Mouse (Mus musculus): ENCODE measurements around the gene Gm12117. TPM values are rescaled to one million over a fixed set of nuclear protein-coding genes. Genes with fewer than 3 reads are reported as not detected.

Gm12117 gene
- polyA plus RNA-seq (2016; fragmentation: Nextera tagmentation; extraction: Ambion mirVana), result not detected in 2 replicates

DNA sequence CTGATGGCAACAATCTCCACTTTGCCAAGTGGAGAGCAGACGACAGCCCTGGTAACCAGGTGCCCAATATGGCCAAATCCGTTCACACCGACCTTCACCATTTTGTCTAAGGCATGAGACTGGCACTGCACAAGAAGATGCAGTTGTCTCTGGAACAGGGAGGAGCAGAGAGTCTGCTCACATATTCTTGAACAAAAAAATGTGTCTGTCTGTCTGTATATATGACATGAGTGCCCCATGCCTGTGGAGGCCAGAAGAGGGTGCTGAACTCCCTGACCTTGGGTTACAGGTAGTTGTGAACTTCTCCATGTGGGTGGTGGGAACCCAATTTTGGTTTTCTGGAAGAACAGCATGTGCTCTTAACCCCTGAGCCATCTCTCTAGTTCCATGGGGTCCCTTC, at the start of gene Gm12117:
Gene Gm12117 (minus strand): TSS at position 101 of the 400 bp plus-strand sequence.
- no peak for ATAC-seq (ENCODE audit: insufficient number of reproducible peaks, insufficient read depth, low FRiP score, low TSS enrichment)
- Histone ChIP-seq H3K4me3 (no peak within 1 kb of the TSS), H3K4me1 (no peaks in the 10 kb centered on the region), H3K27me3 (no peaks in the 10 kb centered on the region), H3K4me2 (replicated peaks) (no peak within 1 kb of the TSS), H3K9me3 (no peaks in the 10 kb centered on the region), H3K36me3 (no peaks in the 10 kb centered on the region), H3K27ac (no peak within 1 kb of the TSS), H3K9ac (no peak within 1 kb of the TSS)
- WGBS, result 93% methylated on average over 3 of the region's 3 CpGs

- Histone ChIP-seq H3K4me3 (no peak overlapping the region), H3K4me2 (replicated peaks) (no peak overlapping the region), H3K27ac (no peak overlapping the region), H3K9ac (no peak overlapping the region), H3K9me3 (no peaks in the 10 kb centered on the region), H3K4me1 (no peaks in the 10 kb centered on the region), H3K36me3 (no peaks in the 10 kb centered on the region), H3K27me3 (no peaks in the 10 kb centered on the region)
- no peak for ATAC-seq (ENCODE audit: insufficient number of reproducible peaks, insufficient read depth, low FRiP score, low TSS enrichment)
- 82% methylated on average over 7 of the region's 7 CpGs for WGBS
These were observed 42.6 kb upstream of the Gm12117 start for GRCm38 (mm10) chr11:33319006-33319611.

GRCm38 (mm10) chr11:33309566-33309965, 33.0 kb upstream of the Gm12117 start:
- H3K9ac ChIP-seq, result no peak overlapping the region

GRCm38 (mm10) chr11:33300859-33301258, 24.3 kb upstream of the Gm12117 start:
- no peaks in the 10 kb centered on the region for H3K9me3 ChIP-seq
- no peak overlapping the region for H3K4me3 ChIP-seq
- no peak overlapping the region for H3K4me2 ChIP-seq (replicated peaks)
- no peaks in the 10 kb centered on the region for H3K27me3 ChIP-seq
- no peaks in the 10 kb centered on the region for H3K4me1 ChIP-seq
- H3K9ac ChIP-seq, result no peak overlapping the region
- WGBS, result 39% methylated on average over 8 of the region's 8 CpGs
- H3K36me3 ChIP-seq, result no peaks in the 10 kb centered on the region
- no peak overlapping the region for H3K27ac ChIP-seq
- no peak for ATAC-seq (ENCODE audit: insufficient number of reproducible peaks, insufficient read depth, low FRiP score, low TSS enrichment)

More at GRCm38 (mm10) chr11:33309566-33309965, 33.0 kb upstream of the Gm12117 start:
- Histone ChIP-seq H3K36me3 (no peaks in the 10 kb centered on the region), H3K4me1 (peaks cover 8% of the 10 kb centered on the region), H3K4me2 (replicated peaks) (no peak overlapping the region), H3K27me3 (no peaks in the 10 kb centered on the region), H3K4me3 (no peak overlapping the region), H3K27ac (no peak overlapping the region), H3K9me3 (no peaks in the 10 kb centered on the region)
- ATAC-seq (ENCODE audit: insufficient number of reproducible peaks, insufficient read depth, low FRiP score, low TSS enrichment), result no peak
- WGBS, result 34% methylated on average over 4 of the region's 4 CpGs

GRCm38 (mm10) chr11:33299371-33299770, 22.8 kb upstream of the Gm12117 start:
- no peak overlapping the region for H3K4me3 ChIP-seq
- H3K27me3 ChIP-seq, result no peaks in the 10 kb centered on the region

DNA sequence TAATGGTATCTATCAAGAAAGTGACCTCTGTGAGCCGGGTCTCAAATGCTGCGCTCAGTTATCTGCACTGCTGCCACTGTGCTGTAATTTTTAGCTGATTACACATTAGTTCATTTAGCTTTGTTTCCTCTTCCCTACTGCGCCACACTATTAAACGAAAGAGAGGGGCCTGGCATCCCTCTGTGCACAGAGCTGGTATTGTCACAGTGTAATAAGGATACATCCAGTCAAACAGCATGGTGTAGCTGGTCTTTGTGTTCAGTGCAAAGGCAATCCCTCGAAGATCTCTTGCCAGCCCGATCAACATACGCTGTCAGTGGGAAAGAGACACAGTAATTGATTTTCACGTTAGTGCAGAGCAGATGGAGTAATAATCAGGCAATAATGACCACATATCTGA, 20.6 kb upstream of the Gm12117 start:
- 64% methylated on average over 8 of the region's 8 CpGs for WGBS
- Histone ChIP-seq H3K27ac (no peak overlapping the region), H3K4me2 (replicated peaks) (no peak overlapping the region), H3K9ac (no peak overlapping the region), H3K9me3 (no peaks in the 10 kb centered on the region), H3K4me1 (peaks cover 5% of the 10 kb centered on the region; the same call in 1 of the 2 replicates), H3K27me3 (no peaks in the 10 kb centered on the region), H3K4me3 (no peak overlapping the region), H3K36me3 (no peaks in the 10 kb centered on the region)
- no peak for ATAC-seq (ENCODE audit: insufficient number of reproducible peaks, insufficient read depth, low FRiP score, low TSS enrichment)

More at GRCm38 (mm10) chr11:33299371-33299770, 22.8 kb upstream of the Gm12117 start:
- no peak overlapping the region for H3K27ac ChIP-seq
- 75% methylated on average over 11 of the region's 11 CpGs for WGBS
- no peaks in the 10 kb centered on the region for H3K4me1 ChIP-seq
- H3K36me3 ChIP-seq, result no peaks in the 10 kb centered on the region
- H3K9ac ChIP-seq, result no peak overlapping the region
- no peak overlapping the region for H3K4me2 ChIP-seq (replicated peaks)
- H3K9me3 ChIP-seq, result no peaks in the 10 kb centered on the region
- no peak for ATAC-seq (ENCODE audit: insufficient number of reproducible peaks, insufficient read depth, low FRiP score, low TSS enrichment)

DNA sequence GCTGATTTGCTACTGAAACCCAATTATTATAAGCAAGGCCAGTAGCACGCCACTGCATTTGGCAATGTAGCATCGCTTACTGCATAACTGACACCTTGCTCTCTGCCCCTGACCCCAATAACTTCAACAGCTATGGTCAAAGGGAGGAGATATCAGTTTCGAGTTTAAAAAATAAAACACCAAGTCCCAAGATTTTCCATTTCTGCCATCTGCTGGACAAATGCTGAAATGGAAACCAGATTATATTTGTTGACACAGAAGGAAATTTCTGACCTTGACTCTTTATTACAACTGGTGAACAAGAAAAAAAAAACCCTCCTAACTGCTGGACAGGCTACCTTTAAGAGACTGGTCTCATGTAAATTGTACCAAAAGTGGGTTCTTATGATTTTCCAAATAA, 18.9 kb upstream of the Gm12117 start:
- H3K27ac ChIP-seq, result no peak overlapping the region
- 39% methylated on average over 3 of the region's 3 CpGs for WGBS
- no peak overlapping the region for H3K9ac ChIP-seq
- no peaks in the 10 kb centered on the region for H3K36me3 ChIP-seq
- no peak for ATAC-seq (ENCODE audit: insufficient number of reproducible peaks, insufficient read depth, low FRiP score, low TSS enrichment)
- no peaks in the 10 kb centered on the region for H3K9me3 ChIP-seq
- no peak overlapping the region for H3K4me2 ChIP-seq (replicated peaks)
- H3K4me1 ChIP-seq, result peaks cover 5% of the 10 kb centered on the region; the same call in 1 of the 2 replicates
- no peak overlapping the region for H3K4me3 ChIP-seq
- no peaks in the 10 kb centered on the region for H3K27me3 ChIP-seq

DNA sequence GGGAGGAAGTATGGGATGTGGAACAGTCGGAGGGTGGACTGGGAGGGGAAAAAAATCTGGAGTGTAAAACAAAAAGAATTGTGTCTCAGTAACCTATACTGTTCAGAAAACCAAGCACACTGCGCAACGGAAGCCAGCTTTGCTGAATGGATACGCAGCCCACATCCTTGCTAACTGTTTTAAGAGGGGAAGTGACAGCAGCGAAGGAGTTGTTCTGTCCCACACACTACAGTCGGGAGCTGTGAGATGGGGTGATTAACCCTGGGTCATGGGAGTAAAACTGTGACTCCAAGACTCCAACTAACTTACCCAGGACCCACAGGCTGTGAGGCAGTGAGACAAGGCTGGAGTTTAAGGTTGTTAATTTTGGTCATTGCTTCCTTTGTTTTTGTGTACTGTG, 17.5 kb upstream of the Gm12117 start:
- no peak overlapping the region for H3K4me3 ChIP-seq
- no peaks in the 10 kb centered on the region for H3K9me3 ChIP-seq
- H3K4me1 ChIP-seq, result peaks cover 5% of the 10 kb centered on the region; the same call in 1 of the 2 replicates
- WGBS, result 67% methylated on average over 6 of the region's 6 CpGs
- no peak for ATAC-seq (ENCODE audit: insufficient number of reproducible peaks, insufficient read depth, low FRiP score, low TSS enrichment)
- H3K4me2 ChIP-seq (replicated peaks), result no peak overlapping the region
- H3K9ac ChIP-seq, result no peak overlapping the region
- no peak overlapping the region for H3K27ac ChIP-seq
- no peaks in the 10 kb centered on the region for H3K27me3 ChIP-seq
- H3K36me3 ChIP-seq, result no peaks in the 10 kb centered on the region

DNA sequence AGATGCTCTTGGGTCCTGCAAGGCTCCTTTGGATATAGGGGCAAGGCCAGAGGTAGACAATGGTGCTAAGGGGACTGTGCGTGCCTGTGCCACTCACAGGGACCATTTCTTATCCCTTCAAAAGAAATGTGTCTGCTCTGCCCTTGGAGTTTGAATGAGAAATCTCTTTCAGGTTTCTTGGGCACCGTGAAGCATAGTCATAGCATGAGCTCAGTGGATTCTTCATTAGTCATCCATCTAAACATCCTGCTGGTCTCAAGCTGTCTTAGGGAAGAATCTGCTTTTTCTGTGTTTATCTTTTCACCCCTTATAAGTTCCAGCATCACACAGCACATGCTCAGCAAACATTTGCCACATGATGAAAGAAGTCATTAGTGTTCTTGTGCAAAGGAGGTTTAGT, 2.0 kb upstream of the Gm12117 start:
- no peak overlapping the region for H3K4me3 ChIP-seq
- 89% methylated on average over 2 of the region's 2 CpGs for WGBS
- H3K9ac ChIP-seq, result no peak overlapping the region
- no peaks in the 10 kb centered on the region for H3K27me3 ChIP-seq
- H3K4me1 ChIP-seq, result no peaks in the 10 kb centered on the region
- no peak overlapping the region for H3K27ac ChIP-seq
- ATAC-seq (ENCODE audit: insufficient number of reproducible peaks, insufficient read depth, low FRiP score, low TSS enrichment), result no peak
- no peak overlapping the region for H3K4me2 ChIP-seq (replicated peaks)
- no peaks in the 10 kb centered on the region for H3K9me3 ChIP-seq
- no peaks in the 10 kb centered on the region for H3K36me3 ChIP-seq

- no peak overlapping the region for H3K4me3 ChIP-seq
- no peaks in the 10 kb centered on the region for H3K9me3 ChIP-seq
- H3K4me1 ChIP-seq, result no peaks in the 10 kb centered on the region
- H3K4me2 ChIP-seq (replicated peaks), result no peak overlapping the region
- 65% methylated on average over 3 of the region's 3 CpGs for WGBS
- no peaks in the 10 kb centered on the region for H3K27me3 ChIP-seq
- no peaks in the 10 kb centered on the region for H3K36me3 ChIP-seq
- H3K9ac ChIP-seq, result no peak overlapping the region
- ATAC-seq (ENCODE audit: insufficient number of reproducible peaks, insufficient read depth, low FRiP score, low TSS enrichment), result no peak
- H3K27ac ChIP-seq, result no peak overlapping the region
These were observed 1.7 kb downstream of the Gm12117 start for GRCm38 (mm10) chr11:33274816-33275215.

DNA sequence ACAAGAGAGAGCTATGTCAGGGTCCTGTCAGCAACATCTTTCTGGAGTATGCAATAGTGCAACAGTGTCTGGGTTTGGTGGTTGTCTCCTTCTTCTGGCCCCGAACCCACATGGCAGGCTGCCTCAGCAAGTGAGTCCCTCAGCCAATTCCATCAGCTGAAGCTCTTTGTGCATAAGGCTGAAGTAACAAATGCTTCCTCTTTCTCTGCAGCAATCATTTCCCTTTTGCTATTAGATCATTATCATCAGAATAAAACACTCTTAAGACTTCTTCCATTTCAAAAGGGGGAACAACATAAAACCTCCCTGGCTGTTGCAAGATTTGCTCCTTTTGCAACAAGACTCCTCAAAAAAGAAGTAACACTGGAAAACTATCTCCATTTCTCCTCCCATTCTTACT, 2.2 kb downstream of the Gm12117 start:
- no peak overlapping the region for H3K4me3 ChIP-seq
- H3K27ac ChIP-seq, result no peak overlapping the region
- no peak for ATAC-seq (ENCODE audit: insufficient number of reproducible peaks, insufficient read depth, low FRiP score, low TSS enrichment)
- H3K9ac ChIP-seq, result no peak overlapping the region
- 92% methylated on average over 1 of the region's 1 CpGs for WGBS
- no peaks in the 10 kb centered on the region for H3K4me1 ChIP-seq
- no peaks in the 10 kb centered on the region for H3K9me3 ChIP-seq
- no peaks in the 10 kb centered on the region for H3K27me3 ChIP-seq
- H3K4me2 ChIP-seq (replicated peaks), result no peak overlapping the region
- H3K36me3 ChIP-seq, result no peaks in the 10 kb centered on the region

GRCm38 (mm10) chr11:33240295-33240694, 36.2 kb downstream of the Gm12117 start:
- Histone ChIP-seq H3K36me3 (no peaks in the 10 kb centered on the region), H3K4me3 (no peak overlapping the region), H3K9ac (no peak overlapping the region), H3K9me3 (no peaks in the 10 kb centered on the region), H3K27ac (no peak overlapping the region), H3K4me2 (replicated peaks) (no peak overlapping the region), H3K4me1 (no peaks in the 10 kb centered on the region), H3K27me3 (no peaks in the 10 kb centered on the region)
- WGBS, result 44% methylated on average over 3 of the region's 3 CpGs
- no peak for ATAC-seq (ENCODE audit: insufficient number of reproducible peaks, insufficient read depth, low FRiP score, low TSS enrichment)

Measured in embryonic facial prominence, embryonic 12.5 days (tissue).